Mouse (Mus musculus) limb, embryonic 14.5 days (tissue): ENCODE data around the gene Tmtc4. TPM values are rescaled to one million over a fixed set of nuclear protein-coding genes. Genes with fewer than 3 reads are reported as not detected.

Source experiments
- ATAC-seq: fragments of 200-750 bp; cut with Nextera tagmentation; 2 replicates; pipeline ENCODE4 v1.8.0; 2017; ENCODE audit warnings: low read depth, moderate number of reproducible peaks, moderate TSS enrichment; ENCODE audit not compliant: low FRiP score
- DNase-seq: peaks from one replicate; pipeline ENCODE4 v3.0.0-alpha.2; 2015; ENCODE audit warnings: low spot score
- H3K27ac ChIP-seq: fragments of 300-500 bp; sonication (generic); replicated peaks from 2 replicates; pipeline ENCODE4 v1.5.1; 2014; ENCODE audit warnings: low read depth, mild to moderate bottlenecking, low read length, moderate library complexity, mixed read lengths
- H3K27me3 ChIP-seq: fragments of 300-500 bp; sonication (generic); 2 replicates; pipeline ENCODE4 v1.6.1; 2014; ENCODE audit warnings: low read length, mixed read lengths; ENCODE audit not compliant: control insufficient read depth, insufficient read depth
- H3K36me3 ChIP-seq: fragments of 300-500 bp; sonication (generic); 2 replicates; pipeline ENCODE4 v1.6.1; 2014; ENCODE audit warnings: mild to moderate bottlenecking, low read length, moderate library complexity, mixed read lengths; ENCODE audit not compliant: control insufficient read depth, insufficient read depth
- H3K4me1 ChIP-seq: fragments of 300-500 bp; sonication (generic); 2 replicates; pipeline ENCODE4 v1.6.1; 2014; ENCODE audit warnings: antibody characterized with exemption, low read length, mixed read lengths; ENCODE audit not compliant: control insufficient read depth, insufficient read depth
- H3K4me2 ChIP-seq: fragments of 300-500 bp; sonication (generic); replicated peaks from 2 replicates; pipeline ENCODE4 v1.6.1; 2014; ENCODE audit warnings: low read depth, mild to moderate bottlenecking, low read length, moderate library complexity; ENCODE audit not compliant: severe bottlenecking
- H3K4me3 ChIP-seq: fragments of 300-500 bp; sonication (generic); replicated peaks from 2 replicates; pipeline ENCODE4 v1.5.1; 2014; ENCODE audit warnings: low read length
- H3K9ac ChIP-seq: fragments of 300-500 bp; sonication (generic); 2 replicates; pipeline ENCODE4 v1.6.1; 2014; ENCODE audit warnings: mild to moderate bottlenecking, low read depth, low read length, moderate library complexity; ENCODE audit not compliant: severe bottlenecking
- H3K9me3 ChIP-seq: fragments of 300-500 bp; sonication (generic); 2 replicates; pipeline ENCODE4 v1.6.1; 2016; ENCODE audit warnings: low read length; ENCODE audit not compliant: control insufficient read depth
- POLR2A ChIP-seq: fragments of 200-500 bp; IDR thresholded peaks from 2 replicates; pipeline ENCODE4 v1.8.0; 2012; ENCODE audit warnings: inconsistent platforms, mild to moderate bottlenecking, moderate library complexity, borderline replicate concordance; ENCODE audit not compliant: insufficient read depth, insufficient read length; ENCODE audit errors: extremely low read depth
- WGBS: fragments of 180-500 bp; shearing (Covaris S2); extraction: QIAGEN DNeasy Blood & Tissue Kit; methylation state at CpG from one replicate; pipeline ENCODE4 v1.1.7; 2014; 5-methylcytosine and 5-hydroxymethylcytosine counted together
- polyA plus RNA-seq, 2 experiments: library from polyadenylated mRNA; depleted of rRNA in 1 of 2; stranded (reverse) in 1 of 2; unstranded in 1 of 2; fragments of >200 nt; fragmentation: Nextera tagmentation in 1 of 2; extraction: Ambion mirVana in 1 of 2; gene quantifications; 2 replicates each; pipeline versions ENCODE4 v1.2.1 to v1.2.3; 2012 to 2014

The Tmtc4 gene
- polyA plus RNA-seq, 2 experiments, result 20.9 to 25.5 TPM

DNA sequence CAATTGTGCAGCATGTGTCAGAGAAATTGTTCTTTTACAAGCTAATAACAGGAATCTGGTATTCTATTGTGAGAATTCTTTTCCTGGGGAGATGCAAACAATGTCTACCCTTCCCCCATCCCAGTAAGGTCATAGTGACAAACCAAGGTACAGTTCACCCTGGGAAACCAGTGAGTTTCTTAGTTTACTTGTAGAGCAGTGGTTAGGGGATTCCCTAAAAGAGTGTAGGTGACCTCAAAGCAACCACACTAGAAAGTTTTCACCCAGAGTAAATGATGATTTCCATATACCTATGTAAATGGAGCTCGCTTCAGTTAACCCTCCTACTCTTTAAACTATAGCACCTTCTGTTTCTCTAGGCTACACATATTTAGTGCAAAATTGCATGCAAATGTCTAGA is 13.6 kb upstream of the Tmtc4 start:
- Histone ChIP-seq H3K27ac (no peak overlapping the region), H3K9ac (no peak overlapping the region), H3K4me2 (no peak overlapping the region), H3K4me3 (no peak overlapping the region), H3K27me3 (no peaks in the 10 kb centered on the region), H3K9me3 (no peaks in the 10 kb centered on the region), H3K36me3 (no peaks in the 10 kb centered on the region), H3K4me1 (no peaks in the 10 kb centered on the region)
- no peak for ATAC-seq
- TF ChIP-seq POLR2A, result no peak
- DNase-seq, result no peak
- 56% methylated on average over 1 of the region's 1 CpGs for WGBS

DNA sequence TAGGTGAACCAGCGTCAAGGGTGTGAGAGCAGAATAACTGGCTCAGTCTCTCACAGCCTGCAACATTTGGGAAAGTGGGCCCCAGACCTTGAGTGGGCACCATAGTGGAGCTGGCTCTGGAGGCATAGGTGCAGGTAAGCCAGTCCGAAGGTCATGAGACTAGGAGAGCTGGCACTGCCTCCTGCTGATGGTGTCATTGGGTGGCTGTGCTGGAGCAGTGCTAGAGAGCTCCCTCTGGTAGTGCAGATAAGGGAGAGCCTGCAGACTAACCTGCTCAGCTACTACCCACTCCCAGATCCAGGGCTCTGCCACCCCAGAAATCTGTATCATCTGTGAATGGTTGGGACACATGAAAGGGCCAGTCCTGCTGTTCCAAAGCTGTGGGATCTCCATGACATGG is 10.1 kb upstream of the Tmtc4 start:
- Histone ChIP-seq H3K27ac (no peak overlapping the region), H3K27me3 (no peaks in the 10 kb centered on the region), H3K4me3 (no peak overlapping the region), H3K4me1 (no peaks in the 10 kb centered on the region), H3K36me3 (no peaks in the 10 kb centered on the region), H3K9ac (no peak overlapping the region), H3K4me2 (no peak overlapping the region), H3K9me3 (no peaks in the 10 kb centered on the region)
- no peak for ATAC-seq
- 95% methylated on average over 2 of the region's 2 CpGs for WGBS
- no peak for DNase-seq
- TF ChIP-seq POLR2A, result no peak

DNA sequence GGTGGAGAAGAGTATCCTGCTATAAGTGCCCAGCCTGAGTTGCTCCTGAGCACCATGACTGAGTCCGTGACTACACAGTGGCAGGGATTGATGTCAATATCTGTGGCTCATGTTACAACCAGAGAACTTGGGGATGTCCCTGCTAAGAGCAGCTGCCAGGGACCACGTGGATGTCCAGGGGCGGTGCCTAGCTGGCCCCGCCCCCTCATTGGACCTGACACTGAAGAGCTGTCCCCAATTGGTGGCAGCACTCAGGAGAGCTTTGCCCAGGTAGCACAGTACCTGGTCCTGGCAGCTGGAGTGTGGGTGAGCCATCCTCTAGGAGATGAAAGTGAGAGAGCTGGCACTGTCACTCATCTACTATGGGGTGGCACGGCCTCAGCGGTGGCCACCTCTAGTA is 9.1 kb upstream of the Tmtc4 start:
- no peaks in the 10 kb centered on the region for H3K9me3 ChIP-seq
- no peaks in the 10 kb centered on the region for H3K27me3 ChIP-seq
- no peak overlapping the region for H3K4me2 ChIP-seq
- H3K4me3 ChIP-seq, result no peak overlapping the region
- H3K9ac ChIP-seq, result no peak overlapping the region
- TF ChIP-seq POLR2A, result no peak
- DNase-seq (no peak), ATAC-seq (no peak)
- WGBS, result 66% methylated on average over 6 of the region's 6 CpGs
- no peaks in the 10 kb centered on the region for H3K36me3 ChIP-seq
- H3K27ac ChIP-seq, result no peak overlapping the region
- no peaks in the 10 kb centered on the region for H3K4me1 ChIP-seq

GRCm38 (mm10) chr14:122990521-122991052 is 6.8 kb upstream of the Tmtc4 start:
- Histone ChIP-seq H3K4me1 (no peaks in the 10 kb centered on the region), H3K4me3 (no peak overlapping the region), H3K9ac (no peak overlapping the region), H3K9me3 (no peaks in the 10 kb centered on the region), H3K27ac (no peak overlapping the region), H3K36me3 (no peaks in the 10 kb centered on the region), H3K27me3 (no peaks in the 10 kb centered on the region), H3K4me2 (no peak overlapping the region)
- ATAC-seq (no peak), DNase-seq (no peak)
- 63% methylated on average over 4 of the region's 4 CpGs for WGBS
- no peak for TF ChIP-seq POLR2A

GRCm38 (mm10) chr14:122986404-122986803 is 2.6 kb upstream of the Tmtc4 start:
- DNase-seq, result no peak
- Histone ChIP-seq H3K4me1 (peaks cover 10% of the 10 kb centered on the region), H3K27ac (no peak overlapping the region), H3K36me3 (no peaks in the 10 kb centered on the region), H3K4me2 (no peak overlapping the region), H3K4me3 (no peak overlapping the region), H3K27me3 (no peaks in the 10 kb centered on the region), H3K9me3 (no peaks in the 10 kb centered on the region), H3K9ac (no peak overlapping the region)
- TF ChIP-seq POLR2A, result no peak
- no peak for ATAC-seq
- WGBS, result 73% methylated on average over 2 of the region's 2 CpGs

DNA sequence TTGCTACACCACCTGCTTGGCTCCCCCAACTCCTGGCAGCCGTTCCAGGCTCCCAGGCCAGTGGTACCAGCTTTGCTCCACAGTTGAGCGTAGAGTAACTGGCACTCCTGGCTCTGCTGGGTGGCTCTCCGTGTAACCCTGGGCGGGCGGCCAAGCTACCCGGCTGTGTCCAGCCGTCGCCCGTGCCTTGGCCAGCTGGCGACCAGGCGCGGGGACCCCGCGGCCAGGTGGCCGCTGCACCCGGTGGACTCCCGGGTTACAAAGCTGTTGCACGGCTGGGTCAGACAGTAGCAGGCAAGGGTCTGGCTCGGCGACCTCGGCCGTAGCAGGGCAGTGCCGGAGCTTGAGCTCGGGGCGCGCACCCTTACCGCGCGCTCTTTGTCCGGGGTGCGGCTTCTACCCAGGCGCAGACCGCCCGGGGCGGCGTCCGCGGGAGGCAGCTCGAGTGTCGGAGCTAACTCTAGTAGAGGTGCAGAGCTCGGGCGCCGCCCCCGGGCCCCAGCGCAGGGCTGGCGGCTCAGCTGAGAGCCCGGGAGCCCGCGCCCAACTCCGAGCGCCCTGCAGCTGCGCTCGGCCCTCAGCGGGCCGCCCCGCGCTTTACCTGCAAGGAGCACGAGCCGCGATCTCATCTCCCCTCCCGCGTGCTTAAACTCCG is 1.1 kb downstream of the Tmtc4 start:
- Histone ChIP-seq H3K9me3 (no peaks in the 10 kb centered on the region), H3K4me2 (peak overlapping the region; percentile 89), H3K27ac (peak overlapping the region; percentile 90), H3K9ac (peak overlapping the region; percentile 88), H3K4me3 (peak overlapping the region; percentile 80), H3K27me3 (no peaks in the 10 kb centered on the region), H3K36me3 (no peaks in the 10 kb centered on the region), H3K4me1 (peaks cover 10% of the 10 kb centered on the region)
- peak; percentile 83 for ATAC-seq
- peak; percentile 47 for DNase-seq
- WGBS, result under 1% methylated on average over 34 of the region's 63 CpGs
- TF ChIP-seq POLR2A, result no peak
